Mouse (Mus musculus) thymus, postnatal 36 days (tissue): ENCODE data around the gene Ddr2.
"Not testable (repeated sequence)": the region's sequence is repeated elsewhere in the genome, so short reads cannot be mapped to it uniquely, and the experiment has no call there.

ENCODE experiments used
- DNase-seq, 2 experiments: peaks; one replicate each; pipeline ENCODE4 v3.0.0; 2022; ENCODE audit warnings: mixed read lengths in 2 of 2

The Ddr2 gene

GRCm38 (mm10) chr1:170110516-170111332 is at the start of gene Ddr2:
Gene Ddr2, minus strand, starts transcription at chr1:170110762.
- no peak for DNase-seq

- no peak for DNase-seq
Observed at GRCm38 (mm10) chr1:170159707-170160106, 49.1 kb upstream of the Ddr2 start.

- DNase-seq, result no peak
Observed at GRCm38 (mm10) chr1:170155761-170156160, 45.2 kb upstream of the Ddr2 start.

- DNase-seq, result no peak
Observed at GRCm38 (mm10) chr1:170155298-170155697, 44.7 kb upstream of the Ddr2 start.

- no peak for DNase-seq
Observed at GRCm38 (mm10) chr1:170153986-170154385, 43.4 kb upstream of the Ddr2 start.

- no peak for DNase-seq
Observed at GRCm38 (mm10) chr1:170152552-170152951, 42.0 kb upstream of the Ddr2 start.

GRCm38 (mm10) chr1:170150870-170151269 is 40.3 kb upstream of the Ddr2 start:
- DNase-seq, result no peak

GRCm38 (mm10) chr1:170149756-170150155 is 39.2 kb upstream of the Ddr2 start:
- no peak for DNase-seq

GRCm38 (mm10) chr1:170148536-170148935 is 38.0 kb upstream of the Ddr2 start:
- DNase-seq, result no peak

- DNase-seq, result peak; percentile 13 to 28
Observed at GRCm38 (mm10) chr1:170147651-170148448, 37.3 kb upstream of the Ddr2 start.

GRCm38 (mm10) chr1:170145606-170146005 is 35.0 kb upstream of the Ddr2 start:
- no peak for DNase-seq

- no peak for DNase-seq
Observed at GRCm38 (mm10) chr1:170142256-170142871, 31.8 kb upstream of the Ddr2 start.

GRCm38 (mm10) chr1:170141626-170142025 is 31.1 kb upstream of the Ddr2 start:
- no peak for DNase-seq

- DNase-seq, result peak; percentile 56 to 60
Observed at GRCm38 (mm10) chr1:170136351-170137009, 25.9 kb upstream of the Ddr2 start.

- no peak for DNase-seq
Observed at GRCm38 (mm10) chr1:170134264-170134663, 23.7 kb upstream of the Ddr2 start.

GRCm38 (mm10) chr1:170130962-170131361 is 20.4 kb upstream of the Ddr2 start:
- no peak for DNase-seq

- no peak for DNase-seq
Observed at GRCm38 (mm10) chr1:170124644-170125043, 14.1 kb upstream of the Ddr2 start.

GRCm38 (mm10) chr1:170113616-170114015 is 3.1 kb upstream of the Ddr2 start:
- DNase-seq, result no peak

GRCm38 (mm10) chr1:170112261-170112660 is 1.7 kb upstream of the Ddr2 start:
- no peak for DNase-seq

GRCm38 (mm10) chr1:170111651-170112226 is 1.2 kb upstream of the Ddr2 start:
- DNase-seq, result no peak

- DNase-seq, result no peak
Observed at GRCm38 (mm10) chr1:170109776-170110515, 616 bp downstream of the Ddr2 start.

GRCm38 (mm10) chr1:170102814-170103213 is 7.7 kb downstream of the Ddr2 start:
- not testable (repeated sequence) for DNase-seq
